In the genomic region with DNA sequence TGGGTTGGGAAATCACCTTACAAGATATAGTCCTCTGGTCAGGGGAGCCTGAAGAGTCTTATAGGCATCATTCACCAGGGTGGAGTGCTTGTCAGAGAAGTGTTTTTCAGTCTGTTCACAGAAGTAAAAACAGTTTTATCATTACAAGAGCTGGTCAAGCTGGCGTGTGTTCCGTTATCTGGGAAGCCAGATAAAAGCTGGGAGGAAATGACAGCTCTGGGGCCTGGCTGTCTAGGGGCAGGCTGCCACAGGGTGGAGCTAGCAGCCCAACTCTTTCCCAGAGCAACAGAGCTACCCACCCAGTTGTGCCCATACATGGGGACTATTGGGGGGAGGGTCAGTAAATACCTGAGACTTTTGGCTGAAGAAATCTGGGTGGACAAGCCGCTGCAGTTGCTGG, we compare ENCODE assay signal across 9 mouse cellular contexts. TPM values are rescaled to one million over a fixed set of nuclear protein-coding genes. Genes with fewer than 3 reads are reported as not detected.
DNase-seq lines count a peak whose midpoint lies in the region; ATAC-seq and TF ChIP-seq lines count a peak whose summit lies in the region.
"Had no signal": no experiment of that assay in that cellular context is flagged by ENCODE, and none has a peak within 500 bp of the region (broad histone marks: within the 10 kb centered on the region; RNA-seq: fewer than 3 reads in every experiment).

No protein-coding gene starts in this region.

- peak overlapping the region; percentile 97 for H3K9ac ChIP-seq in liver, embryonic 13.5 days
- H3K9ac ChIP-seq: neural tube, embryonic 12.5 days had no signal

- H3K36me3 ChIP-seq in liver, embryonic 13.5 days = peaks cover 38% of the 10 kb centered on the region
- H3K36me3 ChIP-seq: neural tube, embryonic 12.5 days had no signal

- H3K4me2 ChIP-seq in liver, embryonic 13.5 days = peak overlapping the region; percentile 71
- H3K4me2 ChIP-seq: neural tube, embryonic 12.5 days had no signal

- no peaks in the 10 kb centered on the region for H3K27me3 ChIP-seq in liver, embryonic 13.5 days
- H3K27me3 ChIP-seq: neural tube, embryonic 12.5 days had no signal

- peaks cover 4% of the 10 kb centered on the region; the same call in 1 of the 2 replicates for H3K4me1 ChIP-seq in embryonic fibroblast, embryonic 13.5 days (ENCODE audit: control insufficient read depth, insufficient read depth, low read length)
- peaks cover 70% of the 10 kb centered on the region for H3K4me1 ChIP-seq in liver, embryonic 13.5 days (replicated peaks)

- peak; percentile 26 to 34 for DNase-seq in left cerebral cortex, adult 18-20 months (ENCODE audit: low spot score in 2 of 2)
- no peak for DNase-seq in left cerebral cortex, adult 11 months (ENCODE audit: low spot score)
- peak; percentile 63 for DNase-seq in adrenal gland, postnatal 14 days
- DNase-seq in heart, postnatal 4 days = peak; percentile 67
- peak; percentile 88 for DNase-seq in liver, embryonic 13.5 days
- peak; percentile 44 for DNase-seq in right cerebral cortex, postnatal 14 days

- TF ChIP-seq POLR2A in embryonic fibroblast, embryonic 13.5 days (IDR thresholded peaks at IDR 0.05; ENCODE audit: low read depth, low read length) = no peak

- 4% methylated on average over 3 of the region's 3 CpGs for WGBS in liver, embryonic 13.5 days (ENCODE audit: insufficient replicate concordance)

- peak; percentile 81 for ATAC-seq in liver, embryonic 13.5 days (ENCODE audit: low read depth)
- ATAC-seq in inflammation-experienced regulatory T-cells, adult 6 months = no peak

- no peaks in the 10 kb centered on the region for H3K9me3 ChIP-seq in liver, embryonic 13.5 days (replicated peaks)
- H3K9me3 ChIP-seq: neural tube, embryonic 12.5 days had no signal

- no peak overlapping the region for H3K27ac ChIP-seq in embryonic fibroblast, embryonic 13.5 days (ENCODE audit: insufficient read depth, low read length)
- peak overlapping the region; percentile 99 for H3K27ac ChIP-seq in liver, embryonic 13.5 days
- H3K27ac ChIP-seq: neural tube, embryonic 12.5 days had no signal

- no peak overlapping the region for H3K4me3 ChIP-seq in embryonic fibroblast, embryonic 13.5 days (ENCODE audit: insufficient read depth, low read length)
- H3K4me3 ChIP-seq in liver, embryonic 13.5 days (replicated peaks) = peak overlapping the region; percentile 82
- H3K4me3 ChIP-seq: neural tube, embryonic 12.5 days had no signal

- peak; percentile 63 for TF ChIP-seq CTCF in embryonic fibroblast, embryonic 13.5 days (IDR thresholded peaks at IDR 0.05; ENCODE audit: borderline replicate concordance, insufficient read depth, low read length)

RNA-seq across cellular contexts. Expression of a gene that starts 3.6 kb away (rescaled TPM):
- 10 to 100 TPM in 1 of 2 experiments, 1 to 10 TPM in 1; 8.9 to 10.9 TPM for total RNA-seq in left cerebral cortex, adult 18-20 months (2021)
- 20.0 and 23.0 TPM in 2 replicates for total RNA-seq in adrenal gland, postnatal 14 days (2021)
- 29.3 and 36.1 TPM in 2 replicates for polyA plus RNA-seq in embryonic fibroblast, embryonic 13.5 days (2011; ENCODE audit: insufficient read length, low read depth, missing spikeins)
- total RNA-seq in heart, postnatal 4 days (2021) = 10 to 100 TPM; 12.4 to 13.1 TPM
- 61.8 and 62.4 TPM in 2 replicates for polyA plus RNA-seq in liver, embryonic 13.5 days (2015; fragmentation: Nextera tagmentation; extraction: Ambion mirVana)
- 10 to 100 TPM; 41.4 to 51.1 (median 45.4) TPM for polyA plus RNA-seq in inflammation-experienced regulatory T-cells, adult 6 months (2017; shearing (Covaris generic))

RNA-seq across cellular contexts. Expression of a gene that starts 3.8 kb away (rescaled TPM):
- total RNA-seq in left cerebral cortex, adult 18-20 months (2021) = 1 to 10 TPM; 1.3 to 1.5 TPM
- total RNA-seq in adrenal gland, postnatal 14 days (2021) = 5.9 and 6.0 TPM in 2 replicates
- 16.3 and 23.9 TPM in 2 replicates for polyA plus RNA-seq in embryonic fibroblast, embryonic 13.5 days (2011; ENCODE audit: insufficient read length, low read depth, missing spikeins)
- total RNA-seq in heart, postnatal 4 days (2021) = 1 to 10 TPM; 5.9 to 6.4 TPM
- 40.2 and 42.0 TPM in 2 replicates for polyA plus RNA-seq in liver, embryonic 13.5 days (2015; fragmentation: Nextera tagmentation; extraction: Ambion mirVana)
- 10 to 100 TPM in 1 of 3 experiments, 1 to 10 TPM in 2; 3.8 to 17.7 (median 4.3) TPM for polyA plus RNA-seq in inflammation-experienced regulatory T-cells, adult 6 months (2017; shearing (Covaris generic))

RNA-seq across cellular contexts. Expression of a gene that starts 26.1 kb away (rescaled TPM):
- 10 to 100 TPM; 68.3 to 69.6 TPM for total RNA-seq in left cerebral cortex, adult 18-20 months (2021)
- 49.0 and 50.7 TPM in 2 replicates for total RNA-seq in adrenal gland, postnatal 14 days (2021)
- polyA plus RNA-seq in embryonic fibroblast, embryonic 13.5 days (2011; ENCODE audit: insufficient read length, low read depth, missing spikeins) = 22.3 and 23.1 TPM in 2 replicates
- total RNA-seq in heart, postnatal 4 days (2021) = 10 to 100 TPM; 49.8 to 51.1 TPM
- polyA plus RNA-seq in liver, embryonic 13.5 days (2015; fragmentation: Nextera tagmentation; extraction: Ambion mirVana) = 6.6 and 7.6 TPM in 2 replicates
- 10 to 100 TPM in 1 of 3 experiments, 1 to 10 TPM in 2; 8.0 to 12.9 (median 9.3) TPM for polyA plus RNA-seq in inflammation-experienced regulatory T-cells, adult 6 months (2017; shearing (Covaris generic))

RNA-seq across cellular contexts. Expression of a gene that starts 43.6 kb away (rescaled TPM):
- 1 to 10 TPM; 9.3 to 9.8 TPM for total RNA-seq in left cerebral cortex, adult 18-20 months (2021)
- total RNA-seq in adrenal gland, postnatal 14 days (2021) = 25.5 and 32.5 TPM in 2 replicates
- polyA plus RNA-seq in embryonic fibroblast, embryonic 13.5 days (2011; ENCODE audit: insufficient read length, low read depth, missing spikeins) = 34.4 and 35.0 TPM in 2 replicates
- 10 to 100 TPM; 29.3 to 29.9 TPM for total RNA-seq in heart, postnatal 4 days (2021)
- polyA plus RNA-seq in liver, embryonic 13.5 days (2015; fragmentation: Nextera tagmentation; extraction: Ambion mirVana) = 0.95 and 1.1 TPM in 2 replicates
- polyA plus RNA-seq in inflammation-experienced regulatory T-cells, adult 6 months (2017; shearing (Covaris generic)) = 1 to 10 TPM in 2 of 3 experiments, under 1 TPM in 1; 0.83 to 4.4 (median 4.3) TPM

RNA-seq across cellular contexts. Expression of a gene that starts 55.5 kb away (rescaled TPM):
- total RNA-seq in left cerebral cortex, adult 18-20 months (2021) = 10 to 100 TPM; 20.2 to 25.4 TPM
- total RNA-seq in adrenal gland, postnatal 14 days (2021) = 38.5 and 45.8 TPM in 2 replicates
- polyA plus RNA-seq in embryonic fibroblast, embryonic 13.5 days (2011; ENCODE audit: insufficient read length, low read depth, missing spikeins) = 20.4 and 21.7 TPM in 2 replicates
- 10 to 100 TPM; 23.4 to 25.6 TPM for total RNA-seq in heart, postnatal 4 days (2021)
- 39.6 and 39.8 TPM in 2 replicates for polyA plus RNA-seq in liver, embryonic 13.5 days (2015; fragmentation: Nextera tagmentation; extraction: Ambion mirVana)
- polyA plus RNA-seq in inflammation-experienced regulatory T-cells, adult 6 months (2017; shearing (Covaris generic)) = 10 to 100 TPM; 17.6 to 37.1 (median 33.8) TPM
